Mouse (Mus musculus): ENCODE data around the gene Tead1. TPM values are rescaled to one million over a fixed set of nuclear protein-coding genes. Genes with fewer than 3 reads are reported as not detected.
A peak's percentile ranks its signal among the peaks of the same experiment; 100 is the strongest.

The Tead1 gene
- total RNA-seq, 2 experiments from 2014 or later: 78.8 to 119 TPM

DNA sequence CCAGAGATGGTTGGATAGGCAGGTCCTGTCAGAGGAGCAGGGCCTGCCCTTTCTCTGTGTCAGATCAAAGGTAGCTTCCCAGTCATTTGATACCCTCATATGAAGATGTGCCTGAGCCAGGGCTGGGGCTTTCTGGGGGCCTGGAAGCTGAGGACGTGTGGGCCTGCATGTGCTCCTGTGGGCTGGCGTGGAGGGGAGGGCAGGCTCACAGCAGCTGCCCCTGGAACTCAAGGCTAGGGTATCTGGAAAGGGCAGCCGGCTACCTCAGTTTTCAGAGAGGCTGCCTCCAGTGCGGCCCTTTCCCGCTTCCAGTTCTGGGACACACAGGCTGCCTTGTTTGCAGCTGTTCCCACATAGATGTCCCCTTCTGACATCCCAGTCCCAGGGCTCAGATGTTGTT is 96.7 kb downstream of the Tead1 start:
- no peak for DNase-seq

DNA sequence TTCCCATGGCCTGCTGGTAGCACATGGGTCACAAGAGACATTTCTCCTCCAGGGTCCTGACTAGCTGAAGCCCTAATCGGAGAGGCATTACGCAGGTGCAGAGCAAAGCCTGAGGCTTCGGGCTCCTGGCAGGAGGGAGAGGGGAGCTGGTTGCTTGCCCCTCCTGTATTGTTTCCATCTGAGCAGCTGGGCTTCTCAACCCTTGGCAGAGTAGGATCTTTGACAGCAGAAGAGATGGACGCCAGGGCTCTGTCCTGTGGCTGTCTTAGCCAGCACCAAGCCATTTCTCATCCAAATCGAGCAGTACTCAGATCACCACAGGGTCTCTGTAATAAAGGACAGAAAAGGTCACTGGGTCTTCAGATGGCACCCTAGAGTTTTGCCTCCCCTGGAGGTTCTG is 97.6 kb downstream of the Tead1 start:
- no peak for DNase-seq

DNA sequence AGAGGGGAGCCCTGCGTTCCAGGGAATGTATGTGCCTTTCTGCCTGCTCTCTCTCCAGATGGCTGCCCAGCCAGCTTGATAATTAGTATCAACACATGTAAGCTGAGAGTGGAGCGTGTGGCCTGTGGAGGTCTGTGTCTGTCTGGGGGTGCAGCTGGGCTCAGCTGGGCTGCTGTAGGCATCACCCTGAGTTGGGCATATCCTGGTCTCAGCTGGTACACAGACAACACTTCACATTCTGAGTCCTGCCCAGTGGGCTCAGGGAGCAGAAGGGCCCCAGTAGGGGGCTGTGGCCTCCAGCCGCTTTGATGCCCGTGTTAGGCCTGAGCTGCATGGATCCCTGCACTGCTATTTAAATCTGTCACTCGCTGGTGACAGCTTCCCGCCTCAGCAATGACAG is 100.5 kb downstream of the Tead1 start:
- DNase-seq: no peak

DNA sequence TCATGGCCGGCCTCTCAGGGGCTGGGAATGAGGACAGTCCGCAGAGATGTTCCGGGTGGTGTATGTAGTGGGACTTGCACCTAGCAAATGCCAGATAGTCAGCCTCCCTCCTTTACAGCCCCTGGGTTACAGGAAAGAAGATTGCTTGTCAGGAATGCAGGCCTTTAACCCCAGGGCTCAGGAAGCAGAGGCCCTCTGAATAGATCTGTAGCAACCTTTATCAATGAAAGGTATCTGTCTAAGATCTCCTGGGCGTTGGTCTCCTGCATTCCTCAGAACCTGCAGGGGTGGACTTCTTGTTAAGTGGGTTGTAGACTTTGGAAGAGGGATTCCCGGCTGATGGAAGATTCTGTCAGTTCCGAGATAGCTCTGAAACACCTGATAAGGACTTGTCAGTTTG is 101.8 kb downstream of the Tead1 start:
- DNase-seq: no peak

DNA sequence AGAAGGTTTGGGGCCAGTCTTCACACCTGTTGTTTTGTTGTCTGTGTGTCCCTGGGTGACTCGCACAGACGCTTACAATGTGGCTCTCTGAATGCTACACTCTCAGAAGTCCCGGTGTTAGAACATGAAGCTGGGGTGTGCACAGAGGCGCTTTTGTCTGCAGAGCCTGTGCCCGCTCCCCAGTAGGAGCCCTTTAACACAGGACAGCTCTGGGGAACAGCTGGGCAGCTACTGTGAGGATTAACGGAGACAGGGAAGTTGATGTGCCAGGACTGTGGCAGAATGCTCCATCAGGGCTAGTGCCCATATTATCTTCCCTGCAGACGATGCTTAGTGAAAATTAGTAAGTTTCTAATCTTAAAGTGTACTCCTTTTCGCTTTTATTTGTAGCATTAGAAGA is 102.9 kb downstream of the Tead1 start:
- DNase-seq: no peak

DNA sequence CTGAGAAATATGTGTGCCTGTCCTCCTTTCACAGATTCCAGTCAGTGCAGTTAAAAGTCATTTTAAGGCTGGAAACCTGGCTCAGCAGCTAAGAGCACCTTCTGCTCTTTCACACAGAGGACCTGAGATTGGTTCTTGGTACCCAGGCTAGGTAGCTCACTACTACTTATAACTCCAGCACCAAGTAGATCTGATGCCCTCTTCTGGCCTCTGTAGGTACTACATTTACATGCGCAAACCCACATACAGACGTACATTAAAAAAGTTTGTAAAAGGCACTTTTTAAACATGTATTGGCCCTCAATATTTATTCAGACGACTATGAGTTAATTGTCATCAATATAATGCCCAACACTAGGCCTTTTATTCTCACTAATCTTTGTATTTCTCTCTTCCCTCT is 105.2 kb downstream of the Tead1 start:
- no peak for DNase-seq

DNA sequence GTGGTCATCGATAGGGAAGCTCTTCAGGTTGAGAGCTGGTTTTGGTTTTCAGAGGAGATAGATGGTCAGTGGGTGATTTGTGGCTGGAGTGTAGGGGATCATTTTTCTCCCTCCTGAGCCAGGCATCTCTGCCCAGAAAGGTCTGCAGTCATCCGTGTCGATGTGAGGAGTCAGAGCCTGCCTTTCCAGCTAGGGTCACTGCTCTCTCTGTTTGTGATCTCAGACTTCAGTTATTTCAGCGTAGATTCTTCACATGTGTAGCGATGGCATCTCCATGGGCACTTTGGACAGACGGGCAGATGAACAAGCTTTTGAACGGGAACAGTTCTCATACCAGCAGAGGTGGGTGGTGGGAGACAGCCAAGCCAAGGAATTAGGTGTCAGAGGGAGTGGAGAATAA is 106.2 kb downstream of the Tead1 start:
- no peak for DNase-seq

DNA sequence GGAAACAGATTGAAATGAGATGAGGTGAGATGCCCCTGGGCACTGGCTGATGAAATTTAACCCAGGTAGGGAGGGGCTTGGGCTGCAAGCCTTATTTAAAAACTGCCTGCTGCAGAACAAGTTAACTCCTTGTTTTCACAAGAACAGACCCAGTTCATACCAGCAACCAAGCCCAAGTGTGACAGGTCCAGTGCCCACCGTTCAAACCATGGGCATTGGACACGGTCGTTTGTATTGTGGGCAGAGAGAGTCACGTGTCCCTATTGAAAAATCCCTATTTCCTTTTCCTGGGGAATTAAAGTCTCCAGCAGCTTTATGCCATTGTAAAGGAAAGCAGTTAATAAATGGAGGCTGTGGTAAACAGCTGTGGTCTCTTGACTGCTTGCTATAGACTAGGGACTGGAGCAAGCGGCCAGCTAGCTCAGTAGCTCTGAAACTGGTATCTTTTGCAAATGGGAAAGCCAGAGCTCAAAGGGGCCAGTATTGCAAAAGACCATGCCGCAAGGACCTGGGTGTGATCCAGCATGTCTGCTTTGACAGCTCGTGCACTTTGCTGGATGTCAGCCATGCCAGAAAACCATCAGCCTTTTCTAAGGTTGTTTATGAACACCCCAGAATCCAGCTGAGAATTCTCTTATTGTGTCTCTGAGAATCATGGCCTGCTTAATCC is 107.6 kb downstream of the Tead1 start:
- DNase-seq: peak; percentile 63 to 71

DNA sequence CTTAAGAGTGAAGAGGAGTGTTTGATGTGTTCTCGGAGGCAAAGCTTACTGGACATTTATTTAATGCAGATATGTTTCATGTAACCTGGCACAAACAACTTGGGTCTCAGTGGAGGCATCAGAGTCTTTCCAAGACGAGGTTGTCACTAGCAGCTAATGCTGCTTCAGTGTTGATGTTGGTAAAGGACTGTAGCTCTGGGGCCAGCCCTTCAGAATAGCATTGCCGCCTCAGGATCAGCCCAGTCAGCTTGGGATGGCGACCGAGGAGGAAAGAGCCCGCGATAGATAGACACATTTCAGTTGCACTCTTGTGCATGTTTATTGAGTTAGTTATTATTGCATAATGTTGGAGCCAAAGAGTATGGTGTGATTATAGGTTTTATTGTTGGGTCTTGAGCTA is 108.2 kb downstream of the Tead1 start:
- no peak for DNase-seq

DNA sequence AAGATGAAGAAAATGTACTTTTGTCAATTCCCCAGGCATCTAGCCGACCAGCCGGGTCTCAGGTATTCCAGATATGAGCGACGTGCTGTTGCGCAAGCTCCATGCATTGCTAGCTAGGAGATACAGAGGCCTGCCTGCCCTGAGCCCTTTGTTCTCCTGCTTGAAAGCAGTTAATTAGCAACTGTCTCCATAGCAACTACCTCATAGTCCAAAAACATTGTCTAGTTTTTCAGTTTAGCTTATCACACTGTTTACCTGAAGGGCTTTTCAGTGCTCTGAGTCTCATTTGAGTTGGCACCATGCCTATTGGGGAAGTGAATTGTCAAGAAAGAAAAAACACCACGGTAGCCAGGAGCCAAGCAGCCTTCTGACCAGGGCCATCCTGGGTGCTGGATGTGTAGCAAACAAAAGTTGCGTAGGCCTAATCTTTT is 109.2 kb downstream of the Tead1 start:
- peak in 1 of 2 experiments; percentile 26 for DNase-seq

DNA sequence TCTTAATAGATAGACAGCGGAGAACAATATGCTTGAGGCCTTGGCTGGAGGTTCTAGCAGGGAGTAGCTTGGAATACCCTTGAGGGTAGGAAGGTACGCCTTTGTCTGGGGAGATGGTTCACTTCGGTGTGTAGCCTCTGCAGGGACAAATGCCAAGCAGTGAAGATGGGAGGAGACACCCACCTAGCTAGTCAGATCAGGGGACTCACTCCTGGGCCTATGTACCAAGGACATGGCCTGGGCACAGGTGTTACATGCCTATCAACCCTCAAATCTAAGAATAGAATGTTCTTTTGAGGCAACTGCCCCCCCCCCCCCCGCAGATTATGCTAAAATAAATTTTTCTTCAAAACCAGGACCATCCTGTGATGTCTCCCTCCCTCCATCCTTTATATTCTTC is 110.6 kb downstream of the Tead1 start:
- no peak for DNase-seq

DNA sequence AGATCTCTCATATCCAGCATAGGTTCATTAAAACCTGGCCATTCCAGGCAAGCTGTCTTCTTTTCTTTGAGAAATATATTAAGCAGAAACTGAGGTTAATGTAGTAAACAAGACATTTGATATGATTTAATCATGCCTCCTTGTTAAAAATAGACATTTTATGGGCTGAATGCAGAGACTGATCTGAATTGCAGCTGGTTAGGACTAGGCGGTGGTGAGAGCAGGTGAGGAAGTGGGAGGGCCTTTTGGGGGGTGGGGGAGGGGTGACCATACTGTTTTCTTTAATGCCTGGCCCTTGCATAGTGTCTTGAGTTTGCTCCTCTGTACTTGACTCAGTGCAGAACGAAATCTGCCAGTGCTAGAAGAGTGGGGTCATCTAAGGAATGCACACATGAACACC is 111.2 kb downstream of the Tead1 start:
- DNase-seq: no peak

DNA sequence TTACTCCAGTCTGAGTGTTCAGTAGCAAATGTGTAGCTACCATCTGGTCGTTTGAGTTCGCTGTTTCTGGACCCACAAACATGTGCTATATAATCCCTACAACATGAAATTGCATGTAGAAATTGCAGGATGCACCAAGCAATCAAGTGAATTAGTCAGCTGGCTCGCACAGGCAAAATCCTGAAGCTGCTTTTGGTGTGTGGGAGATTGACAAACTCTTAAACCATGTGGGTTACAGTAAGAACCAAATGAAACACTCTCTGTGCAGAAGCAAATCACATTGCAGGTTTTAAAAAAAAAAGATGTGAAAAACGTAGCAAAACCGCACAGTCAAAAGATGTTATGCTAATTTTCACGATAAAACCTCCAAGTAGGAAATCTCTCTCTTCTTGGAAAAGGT is 113.6 kb downstream of the Tead1 start:
- DNase-seq: no peak

DNA sequence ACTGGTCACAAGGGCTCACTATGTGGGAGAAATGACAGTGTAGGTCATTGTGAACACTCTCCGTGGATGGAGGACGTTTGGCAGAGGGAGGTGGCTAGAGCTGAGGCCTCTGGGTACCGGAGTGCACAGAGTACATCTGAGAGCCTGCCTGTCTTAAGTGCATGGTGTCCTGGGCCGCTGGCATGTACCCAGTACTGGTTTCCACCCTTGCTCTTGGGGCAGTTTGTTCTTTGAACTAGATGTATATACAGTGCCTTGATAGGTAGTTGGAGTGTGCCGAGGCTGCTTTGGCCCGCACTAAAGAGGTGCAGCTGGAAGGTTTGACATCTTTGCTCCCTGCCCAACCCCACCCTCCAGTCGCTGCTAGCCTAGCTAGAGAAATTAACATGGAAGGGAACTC is 114.8 kb downstream of the Tead1 start:
- no peak for DNase-seq

DNA sequence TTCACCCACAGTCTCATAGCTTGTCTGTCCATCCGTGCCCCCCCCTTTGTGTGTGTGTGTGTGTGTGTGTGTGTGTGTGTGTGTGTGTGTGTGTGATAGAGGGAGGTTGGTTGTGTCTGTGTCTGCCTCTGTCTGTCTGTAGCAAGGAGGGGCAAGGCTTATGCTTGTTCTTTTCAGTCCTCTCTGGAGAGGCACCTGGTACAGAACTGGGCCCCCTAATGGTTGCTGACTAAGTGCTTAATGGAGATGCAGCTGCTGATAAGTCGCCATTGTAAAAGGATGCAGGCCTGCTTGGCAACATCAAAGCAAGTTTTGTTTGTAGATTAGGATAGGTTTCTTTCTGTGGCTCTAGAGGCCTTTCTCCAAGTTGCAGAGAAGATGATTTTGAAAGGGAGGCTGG is 115.4 kb downstream of the Tead1 start:
- DNase-seq: no peak

DNA sequence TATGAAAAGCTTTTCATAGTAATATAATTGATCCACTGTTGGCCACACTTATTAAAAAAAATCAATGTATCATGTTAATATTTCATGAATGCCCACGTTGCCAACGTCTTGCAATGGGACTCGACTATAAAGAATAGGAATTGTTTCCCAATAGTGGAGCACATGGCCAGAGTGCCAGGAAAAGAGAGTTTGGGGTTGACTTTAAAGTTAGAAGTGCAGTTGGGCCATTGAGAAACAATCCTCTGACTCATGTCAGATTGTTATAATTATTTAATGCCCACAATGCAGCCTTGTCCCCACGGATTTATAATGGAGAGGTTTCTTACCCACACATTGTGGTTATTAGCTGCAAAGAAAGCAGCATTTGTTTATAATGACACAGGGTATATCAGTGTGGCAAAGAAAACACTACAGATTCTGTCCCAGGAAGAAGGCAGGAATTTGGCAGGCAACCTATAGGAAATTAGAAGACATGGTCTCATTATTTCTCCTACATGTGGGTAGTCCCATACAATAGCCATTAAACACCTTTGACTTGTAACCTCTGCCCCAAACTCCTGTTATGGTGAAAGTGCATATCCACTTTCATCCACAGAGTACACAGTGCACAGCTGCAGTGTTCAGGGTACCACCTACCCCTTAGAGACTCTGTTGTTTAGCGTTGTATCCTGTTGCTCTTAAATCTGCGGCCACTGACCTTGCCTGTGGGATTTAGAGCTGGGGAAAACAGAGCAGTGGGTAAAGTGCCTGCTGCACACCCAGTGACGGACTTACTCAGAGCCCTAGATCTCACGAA is 118.6 kb downstream of the Tead1 start:
- no peak for DNase-seq

DNA sequence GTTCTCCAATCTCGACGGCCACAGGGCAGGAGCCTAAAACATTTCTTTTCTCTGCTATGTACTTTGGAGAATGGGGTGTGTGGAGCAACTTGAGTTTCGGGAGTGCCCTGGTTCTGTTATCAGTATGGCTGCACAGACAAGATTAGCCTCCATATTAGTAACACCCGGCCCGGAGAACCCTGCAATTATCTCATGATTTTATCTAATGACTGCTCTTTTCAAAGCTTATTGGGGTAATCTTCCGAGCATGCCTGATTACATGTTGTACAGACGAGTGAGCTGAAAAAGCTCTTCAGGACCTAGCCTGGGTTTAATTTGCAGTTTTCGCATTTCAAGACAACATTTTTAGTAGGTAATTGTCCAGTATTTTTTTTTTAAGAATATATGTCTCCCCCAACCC is 122.6 kb downstream of the Tead1 start:
- no peak for DNase-seq

DNA sequence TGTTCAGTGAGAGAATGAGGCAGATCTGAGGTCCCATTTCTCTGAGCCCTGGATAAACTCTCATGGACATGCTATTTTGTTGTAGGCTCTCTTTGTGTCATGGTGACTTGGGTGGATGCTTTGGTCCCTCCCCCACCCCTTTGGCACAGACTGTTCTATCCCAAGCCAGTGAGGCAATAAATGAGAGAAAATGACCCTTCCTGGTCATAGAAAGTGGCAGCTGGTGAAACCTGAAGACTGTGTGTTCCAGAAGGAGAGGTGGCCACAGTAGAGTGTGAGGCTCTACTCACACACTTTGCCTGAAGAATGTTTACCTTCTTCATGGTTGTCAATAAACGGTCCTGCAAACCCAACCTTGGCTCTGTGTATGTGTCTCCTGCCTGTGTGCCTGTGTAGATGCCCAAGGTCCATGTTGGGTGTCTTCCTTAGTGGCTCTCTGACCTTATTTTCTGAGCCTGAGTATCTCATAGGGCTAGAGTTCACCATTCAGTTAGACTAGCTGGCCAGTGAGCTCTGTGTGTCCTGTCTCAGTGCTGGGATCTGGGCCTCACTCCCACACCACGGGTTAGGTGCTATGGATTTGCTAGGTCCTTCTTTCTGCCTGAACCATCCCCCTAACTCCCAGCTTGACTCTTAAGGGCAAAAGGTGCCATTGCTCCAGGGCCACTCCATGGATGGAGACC is 127.7 kb downstream of the Tead1 start:
- no peak for DNase-seq

DNA sequence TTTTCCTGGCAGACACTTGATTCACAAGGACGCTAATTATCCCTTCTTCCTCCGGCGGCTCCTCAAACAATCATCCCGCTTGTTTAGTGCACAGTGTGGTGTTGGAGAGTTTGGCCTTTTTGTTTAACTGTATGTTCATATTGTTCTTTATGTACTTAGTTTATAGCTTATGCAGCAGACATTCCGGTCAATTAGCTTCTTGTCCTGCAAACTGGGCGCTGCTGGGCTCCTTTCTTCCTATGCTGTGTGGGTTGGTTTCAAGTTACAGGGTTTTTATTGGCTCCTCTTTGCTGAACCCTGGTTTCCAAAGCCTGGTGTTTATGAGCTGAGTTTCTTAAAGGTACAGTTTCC is 128.3 kb downstream of the Tead1 start:
- peak; percentile 36 to 49 for DNase-seq

DNA sequence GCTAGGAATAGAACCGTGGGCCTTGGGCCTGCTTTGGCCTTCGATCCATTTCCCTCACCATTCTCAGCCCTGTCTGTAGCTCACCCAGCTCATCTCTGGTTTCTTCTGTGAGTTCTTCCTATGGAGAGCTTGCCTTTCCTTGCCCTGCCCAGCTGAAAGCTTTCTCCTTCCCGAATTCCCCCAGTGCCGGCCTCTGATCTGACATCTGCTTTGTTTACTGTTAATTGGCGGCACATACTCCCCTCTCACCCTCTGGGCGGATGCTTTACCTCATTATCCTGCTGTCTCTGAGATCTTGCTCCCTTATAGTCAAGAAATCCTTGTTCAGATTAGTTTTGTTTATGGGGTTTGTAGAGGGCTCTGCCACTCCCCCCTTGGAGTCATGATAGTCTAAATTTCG is 131.6 kb downstream of the Tead1 start:
- DNase-seq: no peak

DNA sequence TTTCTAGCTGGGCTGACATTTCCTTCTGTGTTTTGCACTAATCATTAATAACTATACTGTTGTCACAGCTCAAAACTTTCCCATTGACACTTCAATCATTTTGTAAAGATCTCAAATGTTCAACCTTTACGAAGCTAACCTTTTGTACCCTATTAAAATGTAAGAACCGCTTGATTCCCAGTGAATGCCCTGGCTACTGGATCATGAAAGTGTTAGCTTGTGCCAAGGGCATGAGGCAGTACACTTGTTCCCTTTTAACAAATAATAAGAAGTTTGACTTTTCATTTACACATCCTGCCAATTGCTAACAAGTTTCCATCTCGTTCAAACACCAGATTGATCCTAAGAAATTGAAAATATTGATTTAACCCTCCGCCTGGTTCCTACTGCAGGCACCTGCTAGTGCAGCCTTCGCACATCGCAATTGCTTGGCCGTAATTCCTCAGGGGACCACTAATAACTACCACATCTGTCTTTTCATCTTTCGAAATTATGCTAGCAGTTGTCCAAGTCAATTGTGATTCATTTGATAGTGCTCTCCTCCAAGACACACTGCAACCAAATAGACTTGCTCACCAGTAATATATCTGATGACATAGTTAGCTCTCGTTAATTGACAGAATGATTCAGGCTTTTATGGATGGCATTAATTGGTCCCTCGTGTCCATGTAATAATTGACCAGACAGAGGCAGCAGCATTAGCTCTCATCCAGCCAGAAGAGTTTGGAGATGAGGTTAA is 133.1 kb downstream of the Tead1 start:
- no peak for DNase-seq

DNA sequence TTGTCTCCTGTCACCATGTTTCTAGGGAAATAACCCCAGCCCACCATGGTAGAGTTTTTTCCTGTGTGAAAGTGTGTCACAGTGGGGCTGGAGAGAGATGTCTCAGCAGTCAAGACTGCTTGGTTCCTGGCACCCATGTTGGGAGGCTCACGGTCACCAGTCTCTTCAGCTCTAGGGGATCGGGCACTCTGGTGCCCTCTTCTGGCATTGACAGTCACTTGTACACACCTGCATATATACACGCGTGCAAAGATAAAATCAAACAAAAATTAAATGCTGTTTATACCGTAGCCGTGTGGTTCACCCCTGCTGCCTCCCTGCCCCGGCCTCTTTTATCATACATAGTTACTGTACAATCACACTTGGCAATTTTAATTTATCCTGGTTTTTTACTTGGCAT is 134.0 kb downstream of the Tead1 start:
- no peak for DNase-seq
